Mouse (Mus musculus) small intestine, adult 2 months (tissue): ENCODE results near the gene Nup133.
A peak's percentile ranks its signal among the peaks of the same experiment; 100 is the strongest.

Source experiments
- CTCF ChIP-seq: fragments of 200-500 bp; IDR thresholded peaks from 2 replicates; pipeline ENCODE4 v1.5.1; 2012; ENCODE audit warnings: low read depth, mild to moderate bottlenecking, control low read depth, inconsistent platforms, low read length, moderate library complexity, mixed read lengths; ENCODE audit not compliant: insufficient replicate concordance, insufficient read length; ENCODE audit errors: extremely low read depth
- POLR2A ChIP-seq: fragments of 200-500 bp; IDR thresholded peaks from 2 replicates; pipeline ENCODE4 v1.6.1; 2012; ENCODE audit warnings: low read depth, mild to moderate bottlenecking, control low read depth, inconsistent platforms, low read length, moderate library complexity

GRCm38 (mm10) chr8:123982826-123983400 is 33.8 kb upstream of the Nup133 start, which contains the start of gene Abcb10:
- TF ChIP-seq POLR2A (peak; percentile 97), CTCF (no peak)
